Mouse (Mus musculus): Measurements from ENCODE around the gene Sec22b. TPM values are rescaled to one million over a fixed set of nuclear protein-coding genes. Genes with fewer than 3 reads are reported as not detected.

Gene Sec22b
- total and polyA plus RNA-seq, 2 experiments from 2014 or later = 71.3 to 91.4 TPM

DNA sequence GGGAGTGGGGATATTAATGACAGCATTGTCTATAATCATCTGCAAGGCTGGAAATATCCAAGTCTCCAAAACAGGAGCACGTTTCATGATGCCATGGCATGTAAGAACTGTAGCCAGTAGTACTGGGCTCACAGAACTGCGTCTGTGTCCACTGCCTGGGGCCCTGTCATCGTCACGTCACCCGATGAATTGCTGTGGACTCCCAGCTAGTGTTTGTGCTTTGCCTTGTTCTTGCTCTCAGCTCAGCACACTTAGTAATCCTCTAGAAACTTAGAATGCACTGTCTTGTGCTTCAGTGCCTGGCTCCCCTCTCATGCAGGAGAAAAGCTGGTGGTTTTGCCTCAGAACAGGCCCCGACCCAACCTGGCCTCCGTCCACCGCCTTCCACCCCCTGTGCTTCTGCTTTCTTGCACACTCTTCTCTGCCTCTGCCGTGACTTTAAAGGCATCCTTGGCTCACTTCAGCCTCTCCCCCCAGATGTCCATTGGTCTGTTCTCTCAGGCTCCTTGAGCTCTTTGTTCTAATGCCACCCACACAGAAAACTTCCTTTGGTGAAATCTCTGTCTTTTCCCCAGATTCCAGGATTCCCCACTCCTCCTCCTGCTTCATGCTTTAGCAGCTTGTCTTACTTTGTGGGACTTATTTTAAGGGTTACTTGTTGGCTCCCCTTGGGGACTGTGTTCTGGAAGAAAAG, 39.7 kb downstream of the Sec22b start:
- H3K4me3 ChIP-seq (ENCODE audit: low read depth, low read length) = no peak overlapping the region
- WGBS = 15% methylated on average over 9 of the region's 9 CpGs
- DNase-seq = no peak
- no peak overlapping the region for H3K4me2 ChIP-seq (ENCODE audit: low read depth)
- no peaks in the 10 kb centered on the region for H3K27me3 ChIP-seq (ENCODE audit: insufficient read depth, low read length)
- peaks cover 21% of the 10 kb centered on the region for H3K4me1 ChIP-seq (ENCODE audit: insufficient read depth)
- H3K9ac ChIP-seq = no peak overlapping the region
- H3K27ac ChIP-seq (ENCODE audit: low read depth, low read length) = 0 out of 2 replicates have a peak overlapping the region, but pooled peaks have one; percentile 15
- H3K36me3 ChIP-seq (ENCODE audit: insufficient read depth) = no peaks in the 10 kb centered on the region
- no peaks in the 10 kb centered on the region for H3K9me3 ChIP-seq (ENCODE audit: low read length)
- no peak; the same call in 1 of the 2 replicates for ATAC-seq
- TF ChIP-seq CTCF (IDR thresholded peaks at IDR 0.05; ENCODE audit: low read depth) = no peak

DNA sequence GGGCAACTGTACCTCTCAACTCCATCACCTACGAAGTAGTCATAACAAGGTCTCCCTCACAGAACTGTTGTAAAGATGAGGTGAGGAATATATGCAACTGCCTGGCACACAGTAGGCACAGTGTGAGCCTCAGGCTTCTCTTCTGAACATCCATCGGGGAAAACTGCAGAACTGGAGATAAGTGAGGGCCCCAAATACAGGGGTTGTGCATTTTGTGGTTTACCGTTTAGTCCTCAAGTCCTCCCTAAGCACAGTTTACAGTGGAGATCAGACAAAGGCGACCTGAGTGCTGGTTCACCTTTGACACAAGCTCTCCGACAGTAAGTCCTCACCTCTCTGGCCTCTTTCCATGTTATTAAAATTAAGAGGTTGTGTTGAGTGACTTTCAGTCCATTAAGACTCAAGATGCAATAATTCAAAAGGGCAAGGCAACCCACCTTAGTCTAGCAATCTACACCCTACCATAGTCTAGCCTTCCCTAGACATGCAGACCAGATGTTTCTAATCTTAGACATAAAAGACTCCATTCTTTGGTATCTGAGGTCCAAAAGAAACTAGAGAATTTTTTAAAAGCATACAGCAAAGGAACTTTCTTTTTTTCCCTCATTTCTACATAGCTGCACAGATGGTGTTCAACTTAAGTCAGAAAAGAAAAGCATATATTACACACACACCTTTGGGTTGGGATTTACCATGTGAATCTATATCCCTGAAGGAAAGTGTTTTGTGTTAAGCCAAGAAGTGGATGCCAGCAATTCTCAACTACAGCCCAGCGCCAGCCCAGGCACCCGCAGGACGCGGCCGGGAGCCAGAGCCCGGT, 40.7 kb downstream of the Sec22b start:
- Histone ChIP-seq H3K9me3 (ENCODE audit: low read length) (no peaks in the 10 kb centered on the region), H3K4me1 (ENCODE audit: insufficient read depth) (peaks cover 21% of the 10 kb centered on the region), H3K27me3 (ENCODE audit: insufficient read depth, low read length) (no peaks in the 10 kb centered on the region), H3K4me3 (ENCODE audit: low read depth, low read length) (no peak overlapping the region), H3K36me3 (ENCODE audit: insufficient read depth) (no peaks in the 10 kb centered on the region), H3K4me2 (ENCODE audit: low read depth) (peak overlapping the region; percentile 41), H3K9ac (0 out of 2 replicates have a peak overlapping the region, but pooled peaks have one; percentile 11), H3K27ac (ENCODE audit: low read depth, low read length) (no peak overlapping the region)
- ATAC-seq (no peak), DNase-seq (no peak)
- 41% methylated on average over 11 of the region's 11 CpGs for WGBS
- no peak for TF ChIP-seq CTCF (IDR thresholded peaks at IDR 0.05; ENCODE audit: low read depth)

- H3K27ac ChIP-seq (ENCODE audit: low read depth, low read length) = no peak overlapping the region
- TF ChIP-seq CTCF (IDR thresholded peaks at IDR 0.05; ENCODE audit: low read depth) = no peak; the same call in 1 of the 2 replicates
- 17% methylated on average over 16 of the region's 16 CpGs for WGBS
- H3K36me3 ChIP-seq (ENCODE audit: insufficient read depth) = no peaks in the 10 kb centered on the region
- H3K9me3 ChIP-seq (ENCODE audit: low read length) = no peaks in the 10 kb centered on the region
- ATAC-seq = peak; percentile 50
- H3K27me3 ChIP-seq (ENCODE audit: insufficient read depth, low read length) = no peaks in the 10 kb centered on the region
- peak overlapping the region; percentile 11; the same call in 1 of the 2 replicates for H3K9ac ChIP-seq
- DNase-seq = no peak
- H3K4me1 ChIP-seq (ENCODE audit: insufficient read depth) = peaks cover 21% of the 10 kb centered on the region
- no peak overlapping the region for H3K4me3 ChIP-seq (ENCODE audit: low read depth, low read length)
- H3K4me2 ChIP-seq (ENCODE audit: low read depth) = peak overlapping the region; percentile 41
These were observed 41.4 kb downstream of the Sec22b start for GRCm38 (mm10) chr3:97942260-97942950.

GRCm38 (mm10) chr3:97944462-97944861, 43.5 kb downstream of the Sec22b start:
- Histone ChIP-seq H3K4me2 (ENCODE audit: low read depth) (no peak overlapping the region), H3K9me3 (ENCODE audit: low read length) (no peaks in the 10 kb centered on the region), H3K4me3 (ENCODE audit: low read depth, low read length) (no peak overlapping the region), H3K27me3 (ENCODE audit: insufficient read depth, low read length) (no peaks in the 10 kb centered on the region), H3K9ac (no peak overlapping the region), H3K36me3 (ENCODE audit: insufficient read depth) (no peaks in the 10 kb centered on the region), H3K4me1 (ENCODE audit: insufficient read depth) (peaks cover 21% of the 10 kb centered on the region), H3K27ac (ENCODE audit: low read depth, low read length) (no peak overlapping the region)
- 54% methylated on average over 5 of the region's 5 CpGs for WGBS
- TF ChIP-seq CTCF (IDR thresholded peaks at IDR 0.05; ENCODE audit: low read depth) = no peak
- DNase-seq (no peak), ATAC-seq (no peak)

- no peak for TF ChIP-seq CTCF (IDR thresholded peaks at IDR 0.05; ENCODE audit: low read depth)
- DNase-seq = no peak
These were observed 45.4 kb downstream of the Sec22b start for GRCm38 (mm10) chr3:97946439-97946838.

DNA sequence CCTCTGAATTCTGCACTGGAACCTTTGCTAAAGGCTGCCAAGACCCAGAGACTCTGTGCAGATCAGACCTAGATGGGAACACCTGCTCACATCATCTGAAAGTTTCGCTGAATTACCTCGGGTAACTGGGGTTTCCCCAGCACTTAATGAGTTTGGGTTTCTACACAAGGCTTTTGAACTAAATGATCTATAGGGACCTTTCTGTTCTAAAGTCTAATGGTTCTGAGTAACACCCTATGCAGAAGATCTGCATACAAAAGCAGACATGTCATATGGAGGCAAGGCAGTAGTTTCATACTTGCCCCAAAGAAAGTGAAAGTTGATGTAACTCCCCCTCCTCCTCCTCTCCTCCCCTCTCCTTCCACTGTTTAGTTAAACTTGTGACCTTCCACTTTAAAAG, 47.5 kb downstream of the Sec22b start:
- WGBS = 81% methylated on average over 2 of the region's 2 CpGs
- no peak for TF ChIP-seq CTCF (IDR thresholded peaks at IDR 0.05; ENCODE audit: low read depth)
- no peak overlapping the region for H3K4me3 ChIP-seq (ENCODE audit: low read depth, low read length)
- no peak overlapping the region for H3K4me2 ChIP-seq (ENCODE audit: low read depth)
- H3K9ac ChIP-seq = no peak overlapping the region
- no peaks in the 10 kb centered on the region for H3K9me3 ChIP-seq (ENCODE audit: low read length)
- H3K27me3 ChIP-seq (ENCODE audit: insufficient read depth, low read length) = no peaks in the 10 kb centered on the region
- ATAC-seq = no peak
- DNase-seq = no peak
- no peak overlapping the region for H3K27ac ChIP-seq (ENCODE audit: low read depth, low read length)
- H3K36me3 ChIP-seq (ENCODE audit: insufficient read depth) = no peaks in the 10 kb centered on the region
- H3K4me1 ChIP-seq (ENCODE audit: insufficient read depth) = no peaks in the 10 kb centered on the region

More at GRCm38 (mm10) chr3:97946439-97946838, 45.4 kb downstream of the Sec22b start:
- Histone ChIP-seq H3K4me3 (ENCODE audit: low read depth, low read length) (no peak overlapping the region), H3K27ac (ENCODE audit: low read depth, low read length) (no peak overlapping the region), H3K36me3 (ENCODE audit: insufficient read depth) (no peaks in the 10 kb centered on the region), H3K4me1 (ENCODE audit: insufficient read depth) (peaks cover 12% of the 10 kb centered on the region; the same call in 1 of the 2 replicates), H3K9me3 (ENCODE audit: low read length) (no peaks in the 10 kb centered on the region), H3K4me2 (ENCODE audit: low read depth) (no peak overlapping the region), H3K27me3 (ENCODE audit: insufficient read depth, low read length) (no peaks in the 10 kb centered on the region), H3K9ac (no peak overlapping the region)
- ATAC-seq = no peak
- 38% methylated on average over 4 of the region's 4 CpGs for whole genome bisulfite sequencing
